Comparison of ENCODE assay signal across 7 mouse cellular contexts in the genomic region with DNA sequence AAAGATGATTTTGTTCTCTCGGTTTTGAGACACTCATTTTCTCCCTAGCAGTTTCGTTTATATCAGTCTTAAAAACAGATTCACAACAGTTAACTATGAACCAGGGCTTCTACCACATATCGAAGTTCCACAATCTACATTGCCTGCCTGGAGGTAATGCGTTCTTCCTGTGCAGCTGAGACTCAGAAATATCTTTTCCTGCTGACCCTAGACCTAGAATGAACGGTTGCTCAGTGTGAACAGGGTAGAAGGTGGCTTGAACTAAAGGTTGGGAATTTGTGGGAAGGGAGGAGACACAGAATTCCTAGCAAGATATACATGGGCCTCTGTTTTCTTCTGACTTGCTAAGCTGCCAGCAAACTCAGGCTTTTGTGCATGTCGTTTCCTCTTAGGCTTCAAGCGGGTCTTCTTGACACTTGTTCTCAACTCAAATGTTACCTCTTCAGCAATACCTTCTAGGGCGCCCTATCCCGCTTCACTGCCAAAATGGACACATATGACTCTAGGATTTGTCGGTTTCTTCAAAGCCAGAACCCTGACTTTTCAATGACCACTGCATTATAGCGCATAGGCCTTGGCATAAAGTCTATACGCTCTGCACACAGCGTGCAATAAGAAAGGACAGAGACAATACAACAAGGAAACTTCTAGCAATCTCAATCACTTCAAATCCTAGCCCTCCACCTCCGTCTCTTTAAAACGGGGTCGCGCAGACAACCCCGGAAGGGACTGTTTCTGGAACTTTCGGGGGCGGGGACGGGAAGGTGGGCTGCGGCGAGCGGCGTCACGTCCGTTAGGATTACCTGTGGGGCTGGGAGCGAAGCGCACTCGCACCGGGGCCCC. TPM values are rescaled to one million over a fixed set of nuclear protein-coding genes. Genes with fewer than 3 reads are reported as not detected.
A peak's percentile ranks its signal among the peaks of the same experiment; 100 is the strongest.
DNase-seq lines count a peak whose midpoint lies in the region; ATAC-seq lines count a peak whose summit lies in the region.

No protein-coding gene starts in this region.

- H3K9ac ChIP-seq in hindbrain, embryonic 14.5 days: peak overlapping the region; percentile 96
- peak overlapping the region; percentile 89 for H3K9ac ChIP-seq in midbrain, embryonic 12.5 days (replicated peaks)

- no peaks in the 10 kb centered on the region for H3K27me3 ChIP-seq in megakaryocyte, embryonic 14.5 days (replicated peaks)
- no peaks in the 10 kb centered on the region for H3K27me3 ChIP-seq in hindbrain, embryonic 14.5 days (ENCODE audit: control insufficient read depth, insufficient read depth, low read length)
- H3K27me3 ChIP-seq in midbrain, embryonic 12.5 days: no peaks in the 10 kb centered on the region

- WGBS in hindbrain, embryonic 14.5 days: 22% methylated on average over 31 of the region's 31 CpGs
- 19% methylated on average over 31 of the region's 31 CpGs for WGBS in midbrain, embryonic 12.5 days

- peak overlapping the region; percentile 68 for H3K4me2 ChIP-seq in hindbrain, embryonic 14.5 days (replicated peaks)
- peak overlapping the region; percentile 88 for H3K4me2 ChIP-seq in midbrain, embryonic 12.5 days (replicated peaks)

- H3K27ac ChIP-seq in hindbrain, embryonic 14.5 days: peak overlapping the region; percentile 91
- peak overlapping the region; percentile 93 for H3K27ac ChIP-seq in midbrain, embryonic 12.5 days (replicated peaks)

- H3K4me1 ChIP-seq in megakaryocyte, embryonic 14.5 days: peaks cover 61% of the 10 kb centered on the region
- H3K4me1 ChIP-seq in hindbrain, embryonic 14.5 days (replicated peaks; ENCODE audit: control insufficient read depth, insufficient read depth, low read length): peaks cover 25% of the 10 kb centered on the region
- peaks cover 29% of the 10 kb centered on the region for H3K4me1 ChIP-seq in midbrain, embryonic 12.5 days

- no peaks in the 10 kb centered on the region for H3K9me3 ChIP-seq in megakaryocyte, embryonic 14.5 days
- no peaks in the 10 kb centered on the region for H3K9me3 ChIP-seq in hindbrain, embryonic 14.5 days (ENCODE audit: control insufficient read depth, low read length)
- no peaks in the 10 kb centered on the region for H3K9me3 ChIP-seq in midbrain, embryonic 12.5 days

- no peak for ATAC-seq in megakaryocyte, adult 5-6 weeks (ENCODE audit: poor library complexity, severe bottlenecking)
- no peak for ATAC-seq in hindbrain, embryonic 14.5 days (ENCODE audit: low FRiP score)
- no peak for ATAC-seq in midbrain, embryonic 12.5 days (ENCODE audit: low FRiP score, low read depth)

- H3K36me3 ChIP-seq in megakaryocyte, embryonic 14.5 days (replicated peaks; ENCODE audit: low read length): peaks cover 41% of the 10 kb centered on the region
- H3K36me3 ChIP-seq in hindbrain, embryonic 14.5 days (replicated peaks; ENCODE audit: control insufficient read depth, insufficient read depth): peaks cover 39% of the 10 kb centered on the region
- H3K36me3 ChIP-seq in midbrain, embryonic 12.5 days: peaks cover 32% of the 10 kb centered on the region

- peak; percentile 25 for DNase-seq in c-Kit-positive CD71-positive TER-119-positive erythroid progenitor cells, embryonic 14.5 days (ENCODE audit: low spot score)
- no peak for DNase-seq in hindbrain, embryonic 14.5 days (ENCODE audit: low spot score)
- DNase-seq in cerebellum, adult 9-10 months: no peak
- DNase-seq in urinary bladder, postnatal 25 days (ENCODE audit: low spot score): no peak

- H3K4me3 ChIP-seq in megakaryocyte, embryonic 14.5 days (replicated peaks): peak overlapping the region; percentile 99
- H3K4me3 ChIP-seq in hindbrain, embryonic 14.5 days (replicated peaks; ENCODE audit: low read length): peak overlapping the region; percentile 94
- H3K4me3 ChIP-seq in midbrain, embryonic 12.5 days: peak overlapping the region; percentile 82

RNA-seq across cellular contexts. Expression of gene Ubfd1, which starts 0.7 kb away (rescaled TPM):
- 2.8 and 20.2 TPM in 2 replicates for polyA plus RNA-seq in megakaryocyte, embryonic 14.5 days (2012; ENCODE audit: insufficient read depth, low replicate concordance)
- 14.3 and 16.3 TPM in 2 replicates for total RNA-seq in megakaryocyte, adult 5-6 weeks (2015)
- total RNA-seq in megakaryocyte, adult 5-6 weeks (2017): 14.4 and 15.0 TPM in 2 replicates
- 104 and 120 TPM in 2 replicates for polyA plus RNA-seq in hindbrain, embryonic 14.5 days (2014; fragmentation: Nextera tagmentation; extraction: Ambion mirVana)
- polyA plus RNA-seq in midbrain, embryonic 12.5 days (2016; fragmentation: Nextera tagmentation; extraction: Ambion mirVana): 88.6 and 95.0 TPM in 2 replicates

RNA-seq across cellular contexts. Expression of gene Ears2, which starts 0.7 kb away (rescaled TPM):
- 3.1 and 8.1 TPM in 2 replicates for polyA plus RNA-seq in megakaryocyte, embryonic 14.5 days (2012; ENCODE audit: insufficient read depth, low replicate concordance)
- total RNA-seq in megakaryocyte, adult 5-6 weeks (2015): 1.0 and 1.5 TPM in 2 replicates
- 0.98 and 1.3 TPM in 2 replicates for total RNA-seq in megakaryocyte, adult 5-6 weeks (2017)
- polyA plus RNA-seq in hindbrain, embryonic 14.5 days (2014; fragmentation: Nextera tagmentation; extraction: Ambion mirVana): 10.8 and 11.1 TPM in 2 replicates
- polyA plus RNA-seq in midbrain, embryonic 12.5 days (2016; fragmentation: Nextera tagmentation; extraction: Ambion mirVana): 15.2 and 15.7 TPM in 2 replicates

RNA-seq across cellular contexts. Expression of gene Ndufab1, which starts 35.4 kb away (rescaled TPM):
- 847 and 2,571 TPM in 2 replicates for polyA plus RNA-seq in megakaryocyte, embryonic 14.5 days (2012; ENCODE audit: insufficient read depth, low replicate concordance)
- total RNA-seq in megakaryocyte, adult 5-6 weeks (2015): 128 and 133 TPM in 2 replicates
- total RNA-seq in megakaryocyte, adult 5-6 weeks (2017): 36.2 and 69.0 TPM in 2 replicates
- polyA plus RNA-seq in hindbrain, embryonic 14.5 days (2014; fragmentation: Nextera tagmentation; extraction: Ambion mirVana): 681 and 682 TPM in 2 replicates
- 567 and 632 TPM in 2 replicates for polyA plus RNA-seq in midbrain, embryonic 12.5 days (2016; fragmentation: Nextera tagmentation; extraction: Ambion mirVana)

RNA-seq across cellular contexts. Expression of gene Gga2, which starts 45.3 kb away (rescaled TPM):
- polyA plus RNA-seq in megakaryocyte, embryonic 14.5 days (2012; ENCODE audit: insufficient read depth, low replicate concordance): 32.9 and 40.9 TPM in 2 replicates
- 3.9 and 5.2 TPM in 2 replicates for total RNA-seq in megakaryocyte, adult 5-6 weeks (2015)
- 3.4 and 5.1 TPM in 2 replicates for total RNA-seq in megakaryocyte, adult 5-6 weeks (2017)
- polyA plus RNA-seq in hindbrain, embryonic 14.5 days (2014; fragmentation: Nextera tagmentation; extraction: Ambion mirVana): 33.2 and 44.3 TPM in 2 replicates
- polyA plus RNA-seq in midbrain, embryonic 12.5 days (2016; fragmentation: Nextera tagmentation; extraction: Ambion mirVana): 74.8 and 76.5 TPM in 2 replicates
